Mouse (Mus musculus): ENCODE measurements around the gene Atg5. TPM values are rescaled to one million over a fixed set of nuclear protein-coding genes. Genes with fewer than 3 reads are reported as not detected.

The Atg5 gene
- polyA plus RNA-seq, 1 experiment from 2014 or later: 56.1 TPM

GRCm38 (mm10) chr10:44269211-44269610, 1.1 kb downstream of the Atg5 start:
- 71% methylated on average over 2 of the region's 2 CpGs for WGBS
- no peaks in the 10 kb centered on the region for H3K27me3 ChIP-seq (replicated peaks; ENCODE audit: control insufficient read depth, insufficient read depth, low read length)
- peaks cover 20% of the 10 kb centered on the region for H3K4me1 ChIP-seq (replicated peaks; ENCODE audit: control insufficient read depth, insufficient read depth, low read length)
- peak overlapping the region; percentile 90 for H3K4me3 ChIP-seq (replicated peaks; ENCODE audit: low read length)
- no peaks in the 10 kb centered on the region for H3K9me3 ChIP-seq (ENCODE audit: control insufficient read depth, low read length)
- H3K36me3 ChIP-seq (ENCODE audit: control insufficient read depth, insufficient read depth): no peaks in the 10 kb centered on the region
- H3K27ac ChIP-seq (ENCODE audit: low read length): no peak overlapping the region
- no peak for ATAC-seq
- peak overlapping the region; percentile 45; the same call in 1 of the 2 replicates for H3K9ac ChIP-seq (replicated peaks; ENCODE audit: low read depth, low read length)
- peak overlapping the region; percentile 60 for H3K4me2 ChIP-seq (ENCODE audit: low read length)

GRCm38 (mm10) chr10:44282323-44282722, 14.2 kb downstream of the Atg5 start:
- Histone ChIP-seq H3K27ac (ENCODE audit: low read length) (no peak overlapping the region), H3K9me3 (ENCODE audit: control insufficient read depth, low read length) (no peaks in the 10 kb centered on the region), H3K4me1 (replicated peaks; ENCODE audit: control insufficient read depth, insufficient read depth, low read length) (no peaks in the 10 kb centered on the region), H3K9ac (replicated peaks; ENCODE audit: low read depth, low read length) (no peak overlapping the region), H3K36me3 (ENCODE audit: control insufficient read depth, insufficient read depth) (no peaks in the 10 kb centered on the region), H3K4me3 (replicated peaks; ENCODE audit: low read length) (no peak overlapping the region), H3K27me3 (replicated peaks; ENCODE audit: control insufficient read depth, insufficient read depth, low read length) (no peaks in the 10 kb centered on the region), H3K4me2 (ENCODE audit: low read length) (no peak overlapping the region)
- ATAC-seq: no peak
- WGBS: 79% methylated on average over 1 of the region's 1 CpGs

- Histone ChIP-seq H3K9me3 (ENCODE audit: control insufficient read depth, low read length) (no peaks in the 10 kb centered on the region), H3K27ac (ENCODE audit: low read length) (no peak overlapping the region), H3K9ac (replicated peaks; ENCODE audit: low read depth, low read length) (no peak overlapping the region), H3K4me3 (replicated peaks; ENCODE audit: low read length) (no peak overlapping the region), H3K36me3 (ENCODE audit: control insufficient read depth, insufficient read depth) (no peaks in the 10 kb centered on the region), H3K27me3 (replicated peaks; ENCODE audit: control insufficient read depth, insufficient read depth, low read length) (no peaks in the 10 kb centered on the region), H3K4me2 (ENCODE audit: low read length) (no peak overlapping the region), H3K4me1 (replicated peaks; ENCODE audit: control insufficient read depth, insufficient read depth, low read length) (no peaks in the 10 kb centered on the region)
- ATAC-seq: peak; percentile 31; the same call in 1 of the 2 replicates
- 57% methylated on average over 1 of the region's 1 CpGs for WGBS
Measured at GRCm38 (mm10) chr10:44285106-44285505, 16.9 kb downstream of the Atg5 start.

GRCm38 (mm10) chr10:44285935-44286334, 17.8 kb downstream of the Atg5 start:
- no peak overlapping the region for H3K4me3 ChIP-seq (replicated peaks; ENCODE audit: low read length)
- H3K27ac ChIP-seq (ENCODE audit: low read length): no peak overlapping the region
- H3K36me3 ChIP-seq (ENCODE audit: control insufficient read depth, insufficient read depth): no peaks in the 10 kb centered on the region
- no peak overlapping the region for H3K4me2 ChIP-seq (ENCODE audit: low read length)
- 88% methylated on average over 4 of the region's 4 CpGs for WGBS
- no peak for ATAC-seq
- H3K4me1 ChIP-seq (replicated peaks; ENCODE audit: control insufficient read depth, insufficient read depth, low read length): no peaks in the 10 kb centered on the region
- no peaks in the 10 kb centered on the region for H3K9me3 ChIP-seq (ENCODE audit: control insufficient read depth, low read length)
- no peak overlapping the region for H3K9ac ChIP-seq (replicated peaks; ENCODE audit: low read depth, low read length)
- no peaks in the 10 kb centered on the region for H3K27me3 ChIP-seq (replicated peaks; ENCODE audit: control insufficient read depth, insufficient read depth, low read length)

GRCm38 (mm10) chr10:44290876-44291275, 22.7 kb downstream of the Atg5 start:
- H3K27me3 ChIP-seq (replicated peaks; ENCODE audit: control insufficient read depth, insufficient read depth, low read length): no peaks in the 10 kb centered on the region
- WGBS: 100% methylated on average over 2 of the region's 2 CpGs
- H3K4me3 ChIP-seq (replicated peaks; ENCODE audit: low read length): no peak overlapping the region
- H3K36me3 ChIP-seq (ENCODE audit: control insufficient read depth, insufficient read depth): no peaks in the 10 kb centered on the region
- no peak for ATAC-seq
- no peaks in the 10 kb centered on the region for H3K4me1 ChIP-seq (replicated peaks; ENCODE audit: control insufficient read depth, insufficient read depth, low read length)
- H3K9me3 ChIP-seq (ENCODE audit: control insufficient read depth, low read length): no peaks in the 10 kb centered on the region
- no peak overlapping the region for H3K4me2 ChIP-seq (ENCODE audit: low read length)
- no peak overlapping the region for H3K9ac ChIP-seq (replicated peaks; ENCODE audit: low read depth, low read length)
- no peak overlapping the region for H3K27ac ChIP-seq (ENCODE audit: low read length)

- no peak overlapping the region for H3K27ac ChIP-seq (ENCODE audit: low read length)
- 47% methylated on average over 3 of the region's 3 CpGs for WGBS
- ATAC-seq: no peak
- no peaks in the 10 kb centered on the region for H3K9me3 ChIP-seq (ENCODE audit: control insufficient read depth, low read length)
- no peak overlapping the region for H3K9ac ChIP-seq (replicated peaks; ENCODE audit: low read depth, low read length)
- H3K36me3 ChIP-seq (ENCODE audit: control insufficient read depth, insufficient read depth): no peaks in the 10 kb centered on the region
- no peak overlapping the region for H3K4me2 ChIP-seq (ENCODE audit: low read length)
- H3K4me1 ChIP-seq (replicated peaks; ENCODE audit: control insufficient read depth, insufficient read depth, low read length): no peaks in the 10 kb centered on the region
- H3K27me3 ChIP-seq (replicated peaks; ENCODE audit: control insufficient read depth, insufficient read depth, low read length): no peaks in the 10 kb centered on the region
- H3K4me3 ChIP-seq (replicated peaks; ENCODE audit: low read length): no peak overlapping the region
Measured at GRCm38 (mm10) chr10:44292205-44292604, 24.0 kb downstream of the Atg5 start.

GRCm38 (mm10) chr10:44299165-44299564, 31.0 kb downstream of the Atg5 start:
- no peaks in the 10 kb centered on the region for H3K9me3 ChIP-seq (ENCODE audit: control insufficient read depth, low read length)
- no peak overlapping the region for H3K4me2 ChIP-seq (ENCODE audit: low read length)
- no peak for ATAC-seq
- no peak overlapping the region for H3K4me3 ChIP-seq (replicated peaks; ENCODE audit: low read length)
- no peaks in the 10 kb centered on the region for H3K4me1 ChIP-seq (replicated peaks; ENCODE audit: control insufficient read depth, insufficient read depth, low read length)
- WGBS: 89% methylated on average over 9 of the region's 9 CpGs
- H3K36me3 ChIP-seq (ENCODE audit: control insufficient read depth, insufficient read depth): peaks cover 5% of the 10 kb centered on the region; the same call in 1 of the 2 replicates
- no peak overlapping the region for H3K27ac ChIP-seq (ENCODE audit: low read length)
- H3K27me3 ChIP-seq (replicated peaks; ENCODE audit: control insufficient read depth, insufficient read depth, low read length): no peaks in the 10 kb centered on the region
- no peak overlapping the region for H3K9ac ChIP-seq (replicated peaks; ENCODE audit: low read depth, low read length)

- H3K9me3 ChIP-seq (ENCODE audit: control insufficient read depth, low read length): no peaks in the 10 kb centered on the region
- H3K4me3 ChIP-seq (replicated peaks; ENCODE audit: low read length): no peak overlapping the region
- H3K4me2 ChIP-seq (ENCODE audit: low read length): no peak overlapping the region
- WGBS: 92% methylated on average over 4 of the region's 4 CpGs
- H3K36me3 ChIP-seq (ENCODE audit: control insufficient read depth, insufficient read depth): peaks cover 6% of the 10 kb centered on the region; the same call in 1 of the 2 replicates
- no peaks in the 10 kb centered on the region for H3K27me3 ChIP-seq (replicated peaks; ENCODE audit: control insufficient read depth, insufficient read depth, low read length)
- no peak overlapping the region for H3K27ac ChIP-seq (ENCODE audit: low read length)
- no peaks in the 10 kb centered on the region for H3K4me1 ChIP-seq (replicated peaks; ENCODE audit: control insufficient read depth, insufficient read depth, low read length)
- ATAC-seq: no peak
- H3K9ac ChIP-seq (replicated peaks; ENCODE audit: low read depth, low read length): no peak overlapping the region
Measured at GRCm38 (mm10) chr10:44300078-44300477, 31.9 kb downstream of the Atg5 start.

GRCm38 (mm10) chr10:44303648-44304329, 35.6 kb downstream of the Atg5 start:
- Histone ChIP-seq H3K9ac (replicated peaks; ENCODE audit: low read depth, low read length) (no peak overlapping the region), H3K4me3 (replicated peaks; ENCODE audit: low read length) (no peak overlapping the region), H3K9me3 (ENCODE audit: control insufficient read depth, low read length) (no peaks in the 10 kb centered on the region), H3K36me3 (ENCODE audit: control insufficient read depth, insufficient read depth) (peaks cover 6% of the 10 kb centered on the region; the same call in 1 of the 2 replicates), H3K27ac (ENCODE audit: low read length) (no peak overlapping the region), H3K4me1 (replicated peaks; ENCODE audit: control insufficient read depth, insufficient read depth, low read length) (no peaks in the 10 kb centered on the region), H3K4me2 (ENCODE audit: low read length) (no peak overlapping the region), H3K27me3 (replicated peaks; ENCODE audit: control insufficient read depth, insufficient read depth, low read length) (no peaks in the 10 kb centered on the region)
- no peak for ATAC-seq
- WGBS: 94% methylated on average over 15 of the region's 15 CpGs

- Histone ChIP-seq H3K27me3 (replicated peaks; ENCODE audit: control insufficient read depth, insufficient read depth, low read length) (no peaks in the 10 kb centered on the region), H3K36me3 (ENCODE audit: control insufficient read depth, insufficient read depth) (peaks cover 6% of the 10 kb centered on the region; the same call in 1 of the 2 replicates), H3K4me2 (ENCODE audit: low read length) (no peak overlapping the region), H3K4me1 (replicated peaks; ENCODE audit: control insufficient read depth, insufficient read depth, low read length) (no peaks in the 10 kb centered on the region), H3K4me3 (replicated peaks; ENCODE audit: low read length) (no peak overlapping the region), H3K9ac (replicated peaks; ENCODE audit: low read depth, low read length) (no peak overlapping the region), H3K27ac (ENCODE audit: low read length) (no peak overlapping the region), H3K9me3 (ENCODE audit: control insufficient read depth, low read length) (no peaks in the 10 kb centered on the region)
- ATAC-seq: no peak
- 92% methylated on average over 3 of the region's 3 CpGs for WGBS
Measured at GRCm38 (mm10) chr10:44304330-44304717, 36.2 kb downstream of the Atg5 start.

Measured in forebrain, embryonic 16.5 days (tissue).